Mouse (Mus musculus) spleen, adult 12 weeks (tissue): ENCODE measurements around the gene Fto.

Source experiments
- DNase-seq: peaks from one replicate; pipeline ENCODE4 v3.0.0; 2022; ENCODE audit warnings: low spot score

The Fto gene

GRCm38 (mm10) chr8:91357493-91358014, 44.2 kb downstream of the Fto start:
- DNase-seq: no peak

GRCm38 (mm10) chr8:91358016-91358415, 44.7 kb downstream of the Fto start:
- no peak for DNase-seq

- DNase-seq: no peak
Measured at GRCm38 (mm10) chr8:91359511-91359910, 46.2 kb downstream of the Fto start.

GRCm38 (mm10) chr8:91360644-91361357, 47.5 kb downstream of the Fto start:
- DNase-seq: no peak

GRCm38 (mm10) chr8:91363272-91363860, 50.0 kb downstream of the Fto start:
- DNase-seq: no peak

GRCm38 (mm10) chr8:91364216-91364615, 50.9 kb downstream of the Fto start:
- DNase-seq: no peak

- no peak for DNase-seq
Measured at GRCm38 (mm10) chr8:91365804-91366203, 52.5 kb downstream of the Fto start.

GRCm38 (mm10) chr8:91370899-91371298, 57.6 kb downstream of the Fto start:
- DNase-seq: no peak

GRCm38 (mm10) chr8:91371995-91372394, 58.7 kb downstream of the Fto start:
- no peak for DNase-seq

- DNase-seq: no peak
Measured at GRCm38 (mm10) chr8:91372780-91373577, 59.7 kb downstream of the Fto start.

GRCm38 (mm10) chr8:91375054-91375938, 62.0 kb downstream of the Fto start:
- no peak for DNase-seq

GRCm38 (mm10) chr8:91376785-91377184, 63.5 kb downstream of the Fto start:
- DNase-seq: no peak

GRCm38 (mm10) chr8:91377275-91377674, 64.0 kb downstream of the Fto start:
- no peak for DNase-seq

- no peak for DNase-seq
Measured at GRCm38 (mm10) chr8:91378846-91379499, 65.6 kb downstream of the Fto start.

- DNase-seq: no peak
Measured at GRCm38 (mm10) chr8:91380796-91381542, 67.6 kb downstream of the Fto start.

GRCm38 (mm10) chr8:91381543-91382106, 68.3 kb downstream of the Fto start:
- DNase-seq: no peak

- DNase-seq: no peak
Measured at GRCm38 (mm10) chr8:91383210-91383609, 69.9 kb downstream of the Fto start.

GRCm38 (mm10) chr8:91383811-91384210, 70.5 kb downstream of the Fto start:
- DNase-seq: no peak

GRCm38 (mm10) chr8:91384389-91384788, 71.1 kb downstream of the Fto start:
- DNase-seq: no peak

GRCm38 (mm10) chr8:91385808-91386207, 72.5 kb downstream of the Fto start:
- no peak for DNase-seq
